Mouse (Mus musculus): ENCODE measurements around the gene Cbll1.

The Cbll1 gene

GRCm38 (mm10) chr12:31499314-31500131 lies at the start of gene Cbll1:
Gene Cbll1, minus strand, starts transcription at chr12:31499616.
- DNase-seq (ENCODE audit: low spot score) = peak; percentile 94

- DNase-seq (ENCODE audit: low spot score) = no peak
These were observed 46.6 kb upstream of the Cbll1 start for GRCm38 (mm10) chr12:31546061-31546460.

GRCm38 (mm10) chr12:31545219-31545618 lies 45.8 kb upstream of the Cbll1 start:
- DNase-seq (ENCODE audit: low spot score) = no peak

- no peak for DNase-seq (ENCODE audit: low spot score)
These were observed 42.1 kb upstream of the Cbll1 start for GRCm38 (mm10) chr12:31541541-31541940.

GRCm38 (mm10) chr12:31539783-31540182 lies 40.4 kb upstream of the Cbll1 start:
- no peak for DNase-seq (ENCODE audit: low spot score)

- no peak for DNase-seq (ENCODE audit: low spot score)
These were observed 38.3 kb upstream of the Cbll1 start for GRCm38 (mm10) chr12:31537515-31538230.

- DNase-seq (ENCODE audit: low spot score) = no peak
These were observed 34.8 kb upstream of the Cbll1 start for GRCm38 (mm10) chr12:31534060-31534843.

GRCm38 (mm10) chr12:31533218-31533908 lies 33.9 kb upstream of the Cbll1 start:
- DNase-seq (ENCODE audit: low spot score) = no peak

- no peak for DNase-seq (ENCODE audit: low spot score)
These were observed 32.6 kb upstream of the Cbll1 start for GRCm38 (mm10) chr12:31532054-31532453.

- DNase-seq (ENCODE audit: low spot score) = no peak
These were observed 28.0 kb upstream of the Cbll1 start for GRCm38 (mm10) chr12:31527407-31527806.

- no peak for DNase-seq (ENCODE audit: low spot score)
These were observed 22.0 kb upstream of the Cbll1 start for GRCm38 (mm10) chr12:31521371-31521770.

GRCm38 (mm10) chr12:31520119-31520518 lies 20.7 kb upstream of the Cbll1 start:
- DNase-seq (ENCODE audit: low spot score) = no peak

GRCm38 (mm10) chr12:31513724-31514503 lies 14.5 kb upstream of the Cbll1 start:
- DNase-seq (ENCODE audit: low spot score) = no peak

GRCm38 (mm10) chr12:31512634-31513411 lies 13.4 kb upstream of the Cbll1 start:
- DNase-seq (ENCODE audit: low spot score) = no peak

GRCm38 (mm10) chr12:31511218-31511617 lies 11.8 kb upstream of the Cbll1 start:
- no peak for DNase-seq (ENCODE audit: low spot score)

- DNase-seq (ENCODE audit: low spot score) = no peak
These were observed 9.1 kb upstream of the Cbll1 start for GRCm38 (mm10) chr12:31508496-31508895.

GRCm38 (mm10) chr12:31507718-31508364 lies 8.4 kb upstream of the Cbll1 start:
- no peak for DNase-seq (ENCODE audit: low spot score)

- no peak for DNase-seq (ENCODE audit: low spot score)
These were observed 3.8 kb upstream of the Cbll1 start for GRCm38 (mm10) chr12:31503211-31503610.

- peak; percentile 8 for DNase-seq (ENCODE audit: low spot score)
These were observed 1.9 kb upstream of the Cbll1 start for GRCm38 (mm10) chr12:31501266-31501665.

- no peak for DNase-seq (ENCODE audit: low spot score)
These were observed 780 bp upstream of the Cbll1 start for GRCm38 (mm10) chr12:31500196-31500595.

All from lung, postnatal 25 days (tissue).